Mouse (Mus musculus): ENCODE results near the gene Snx22.

DNA sequence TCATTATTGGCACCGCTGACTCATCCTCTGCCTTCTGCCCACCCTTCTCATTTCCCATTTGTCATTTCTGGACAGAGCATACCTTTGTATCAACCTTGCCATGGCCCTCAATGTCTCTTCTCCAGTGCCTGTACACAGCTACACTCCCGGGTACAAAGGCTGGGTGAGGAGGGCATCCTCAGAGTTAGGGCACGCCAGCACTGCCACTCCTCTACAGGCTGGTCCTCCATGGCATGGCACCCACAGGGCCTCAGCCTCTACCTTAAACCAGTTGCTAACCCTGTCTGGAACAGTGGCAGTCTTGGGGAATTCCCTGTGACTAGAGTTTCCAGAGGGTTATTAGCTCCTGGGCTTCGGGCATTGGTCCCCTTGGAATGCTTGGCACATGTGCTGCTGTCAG is 30.9 kb downstream of the Snx22 start:
- TF ChIP-seq CTCF (IDR thresholded peaks at IDR 0.05; ENCODE audit: low read depth) (no peak), EP300 (IDR thresholded peaks at IDR 0.05; ENCODE audit: low read depth) (no peak)

Data from heart, postnatal 0 days (tissue).